Mouse (Mus musculus): ENCODE data around the gene Cul7.
A peak's percentile ranks its signal among the peaks of the same experiment; 100 is the strongest.

Gene Cul7

GRCm38 (mm10) chr17:46704887-46705835 is 55.0 kb downstream of the Cul7 start, which contains the start of gene Ppp2r5d:
TSS of gene Ppp2r5d (minus strand) at chr17:46705111.
- peak; percentile 95 for DNase-seq (ENCODE audit: low spot score)

GRCm38 (mm10) chr17:46706375-46707089 is 56.4 kb downstream of the Cul7 start:
- DNase-seq (ENCODE audit: low spot score), result no peak

GRCm38 (mm10) chr17:46710959-46711597 is 60.9 kb downstream of the Cul7 start, which contains the start of gene Pex6:
TSS of gene Pex6 (plus strand) at chr17:46711463.
- peak; percentile 84 for DNase-seq (ENCODE audit: low spot score)

DNA sequence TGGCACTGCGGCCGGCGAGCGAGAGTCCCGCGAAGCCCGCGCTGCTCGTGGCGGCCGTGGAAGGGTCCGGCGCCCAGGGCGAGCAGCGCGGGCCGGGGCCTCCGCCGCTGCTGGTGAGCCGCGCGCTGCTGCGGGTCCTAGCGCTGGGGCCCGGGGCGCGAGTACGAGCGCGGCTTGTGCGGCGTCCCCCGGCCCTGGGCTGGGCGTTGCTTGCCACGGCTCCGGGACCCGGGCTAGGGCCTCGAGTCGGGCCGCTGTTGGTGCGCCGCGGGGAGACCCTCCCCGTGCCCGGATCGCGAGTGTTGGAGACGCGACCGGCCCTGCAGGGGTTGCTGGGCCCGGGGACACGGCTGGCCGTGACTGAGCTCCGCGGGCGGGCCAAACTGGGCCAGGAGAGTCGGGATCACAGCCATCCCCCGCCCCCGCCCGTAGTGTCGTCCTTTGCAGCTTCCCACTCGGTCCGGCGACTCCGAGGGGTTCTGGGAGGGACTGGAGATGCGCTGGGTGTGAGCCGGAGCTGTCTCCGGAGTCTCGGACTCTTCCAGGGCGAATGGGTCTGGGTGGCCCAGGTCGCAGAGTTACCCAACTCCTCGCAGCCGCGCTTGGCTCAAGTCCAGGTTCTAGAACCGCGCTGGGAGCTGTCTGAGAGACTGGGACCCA is 61.6 kb downstream of the Cul7 start:
- no peak for DNase-seq (ENCODE audit: low spot score)

DNA sequence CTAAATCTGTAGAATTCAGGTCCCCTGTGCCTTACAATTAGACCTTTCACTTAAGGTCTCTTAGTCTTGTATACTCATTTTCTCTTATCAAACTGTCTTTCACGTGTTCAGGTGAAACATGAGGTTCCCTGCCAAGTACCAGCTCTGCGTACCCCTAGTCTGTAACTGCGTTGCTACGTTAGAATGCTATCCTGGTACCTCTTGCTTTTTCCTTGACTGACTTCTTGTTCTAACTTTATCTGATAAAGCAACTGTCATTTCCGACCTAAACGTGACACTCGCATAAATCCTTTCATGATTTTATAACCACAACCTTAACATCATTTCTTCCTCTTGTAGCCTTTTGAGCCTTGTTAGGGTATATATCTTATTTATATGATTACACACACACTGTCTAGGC is 62.3 kb downstream of the Cul7 start:
- DNase-seq (ENCODE audit: low spot score), result no peak

DNA sequence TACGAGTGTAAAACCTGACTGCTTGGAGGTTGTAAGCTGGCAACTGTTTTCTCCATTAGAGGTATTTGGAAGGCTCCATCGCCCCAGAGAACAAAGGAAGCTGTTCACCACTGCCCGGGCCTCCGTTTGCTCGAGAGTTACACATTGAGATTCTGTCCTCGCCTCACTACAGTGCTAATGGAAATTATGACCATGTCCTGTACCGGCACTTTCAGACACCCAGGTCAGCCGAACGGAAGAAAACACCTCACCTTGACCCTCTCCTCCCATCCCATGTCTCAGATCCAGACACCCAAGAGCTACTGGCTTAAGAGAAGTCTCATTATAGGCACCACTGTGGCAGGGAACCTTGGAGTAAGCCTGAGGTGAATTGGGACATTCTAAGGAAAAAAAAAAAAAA is 63.7 kb downstream of the Cul7 start:
- DNase-seq (ENCODE audit: low spot score), result no peak

Measured in ovary, adult 18-20 months (tissue).